ENCODE assay signal across 8 mouse cellular contexts in the genomic region with DNA sequence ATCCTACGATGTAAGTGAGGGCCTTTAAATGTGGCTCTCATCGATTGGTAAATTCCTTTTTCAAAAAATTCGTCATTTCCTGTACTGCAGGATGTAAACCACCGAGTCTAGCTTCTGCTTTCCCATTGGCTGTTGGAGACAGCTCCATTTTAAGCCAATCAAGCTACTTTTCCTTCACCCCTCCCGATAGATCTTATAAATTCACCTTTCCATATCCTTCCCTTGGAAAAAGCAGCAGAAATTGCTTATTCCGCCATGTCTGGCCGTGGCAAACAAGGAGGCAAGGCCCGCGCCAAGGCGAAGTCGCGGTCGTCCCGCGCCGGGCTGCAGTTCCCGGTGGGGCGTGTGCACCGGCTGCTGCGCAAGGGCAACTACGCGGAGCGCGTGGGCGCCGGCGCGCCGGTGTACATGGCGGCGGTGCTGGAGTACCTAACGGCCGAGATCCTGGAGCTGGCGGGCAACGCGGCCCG. TPM values are rescaled to one million over a fixed set of nuclear protein-coding genes. Genes with fewer than 3 reads are reported as not detected.
A peak's percentile ranks its signal among the peaks of the same experiment; 100 is the strongest.
DNase-seq lines count a peak whose midpoint lies in the region; ATAC-seq lines count a peak whose summit lies in the region.

Bola1 (minus strand) TSS at position 49 of the 470 bp plus-strand sequence.
Hist2h2ab (plus strand) TSS at position 205 of the 470 bp plus-strand sequence.

- peak; percentile 87 for DNase-seq in Muller cell, postnatal 12 days (ENCODE audit: inconsistent ontology term)
- peak; percentile 87 for DNase-seq in cerebellum, adult 9-11 months
- DNase-seq in frontal cortex, adult 2 months (ENCODE audit: extremely low spot score in 1 of 2, low spot score in 1 of 2): peak; percentile 86 to 89
- peak; percentile 76 for DNase-seq in hindbrain, embryonic 11.5 days (ENCODE audit: low spot score)
- DNase-seq in layer of hippocampus, adult 9-11 months: peak; percentile 88
- DNase-seq in ovary, postnatal 10 days (ENCODE audit: low spot score): peak; percentile 65
- peak; percentile 68 to 73 for DNase-seq in thymus, postnatal 10 days (ENCODE audit: low spot score in 2 of 2)

- peak within 1 kb of the TSS; percentile 87 for H3K4me2 ChIP-seq in hindbrain, embryonic 11.5 days (replicated peaks; ENCODE audit: low read depth, low read length)
- peak within 1 kb of the TSS; percentile 78 for H3K4me2 ChIP-seq in lung, embryonic 16.5 days (ENCODE audit: low read depth, low read length)

- ATAC-seq in hindbrain, embryonic 11.5 days (ENCODE audit: low FRiP score): peak; percentile 88
- peak; percentile 82 for ATAC-seq in lung, embryonic 16.5 days (ENCODE audit: low read depth)

- H3K4me3 ChIP-seq in hindbrain, embryonic 11.5 days (ENCODE audit: low read depth, low read length): peak within 1 kb of the TSS; percentile 62
- H3K4me3 ChIP-seq in lung, embryonic 16.5 days (ENCODE audit: low read length): peak within 1 kb of the TSS; percentile 74

- peak within 1 kb of the TSS; percentile 84 for H3K9ac ChIP-seq in hindbrain, embryonic 11.5 days (ENCODE audit: low read depth, low read length)
- H3K9ac ChIP-seq in lung, embryonic 16.5 days (ENCODE audit: low read length): peak within 1 kb of the TSS; percentile 87

- H3K27me3 ChIP-seq in hindbrain, embryonic 11.5 days (ENCODE audit: control insufficient read depth, insufficient read depth, low read length): no peaks in the 10 kb centered on the region
- H3K27me3 ChIP-seq in lung, embryonic 16.5 days (ENCODE audit: control insufficient read depth, insufficient read depth, low read depth, low read length): no peaks in the 10 kb centered on the region

- no peaks in the 10 kb centered on the region for H3K36me3 ChIP-seq in hindbrain, embryonic 11.5 days (ENCODE audit: control insufficient read depth, insufficient read depth, low read length)
- H3K36me3 ChIP-seq in lung, embryonic 16.5 days (ENCODE audit: control insufficient read depth, insufficient read depth, low read length): no peaks in the 10 kb centered on the region

- H3K27ac ChIP-seq in hindbrain, embryonic 11.5 days (ENCODE audit: low read depth, low read length): peak within 1 kb of the TSS; percentile 96
- H3K27ac ChIP-seq in lung, embryonic 16.5 days (ENCODE audit: low read length): peak within 1 kb of the TSS; percentile 99

- peaks cover 6% of the 10 kb centered on the region for H3K4me1 ChIP-seq in hindbrain, embryonic 11.5 days (replicated peaks; ENCODE audit: control insufficient read depth, insufficient read depth, low read length)
- peaks cover 20% of the 10 kb centered on the region for H3K4me1 ChIP-seq in lung, embryonic 16.5 days (replicated peaks; ENCODE audit: control insufficient read depth, insufficient read depth, low read length)

- H3K9me3 ChIP-seq in hindbrain, embryonic 11.5 days (ENCODE audit: control insufficient read depth, low read length): no peaks in the 10 kb centered on the region
- no peaks in the 10 kb centered on the region for H3K9me3 ChIP-seq in lung, embryonic 16.5 days (ENCODE audit: control insufficient read depth, low read length)

- under 1% methylated on average over 37 of the region's 37 CpGs for WGBS in hindbrain, embryonic 11.5 days
- WGBS in lung, embryonic 16.5 days: under 1% methylated on average over 37 of the region's 37 CpGs

RNA-seq across cellular contexts. Expression of gene Bola1, which starts in this region (rescaled TPM):
- 34.8 and 36.6 TPM in 2 replicates for polyA plus RNA-seq in frontal cortex, adult 2 months (2012; rRNA removed)
- polyA plus RNA-seq in hindbrain, embryonic 11.5 days (2014; fragmentation: Nextera tagmentation; extraction: Ambion mirVana): 73.3 and 77.6 TPM in 2 replicates
- polyA plus RNA-seq in lung, embryonic 16.5 days (2015; fragmentation: Nextera tagmentation; extraction: Ambion mirVana): 51.4 and 51.6 TPM in 2 replicates

RNA-seq across cellular contexts. Expression of gene Hist2h2ab, which starts in this region (rescaled TPM):
- polyA plus RNA-seq in frontal cortex, adult 2 months (2012; rRNA removed): 0.71 and 2.0 TPM in 2 replicates
- polyA plus RNA-seq in hindbrain, embryonic 11.5 days (2014; fragmentation: Nextera tagmentation; extraction: Ambion mirVana): 1.4 and 3.0 TPM in 2 replicates
- polyA plus RNA-seq in lung, embryonic 16.5 days (2015; fragmentation: Nextera tagmentation; extraction: Ambion mirVana): 1.3 and 1.9 TPM in 2 replicates

Comparison
In these comparisons a context has a peak if more than half of its experiments do, and no peak if none do; other contexts are left out.
1. Peak in every context shown above with its lines: DNase-seq, ATAC-seq, H3K4me3 ChIP-seq and H3K27ac ChIP-seq.